Mouse (Mus musculus) leukemia stem cell, adult 10-12 weeks (primary cell): ENCODE measurements around the gene Eid3. TPM values are rescaled to one million over a fixed set of nuclear protein-coding genes. Genes with fewer than 3 reads are reported as not detected.

Source experiments
- polyA plus RNA-seq: library from polyadenylated mRNA; stranded (reverse); fragments of >175 nt; gene quantifications from 2 replicates; pipeline ENCODE4 v1.2.3, GENCODE M21; 2012; ENCODE audit warnings: low replicate concordance

The Eid3 gene
- polyA plus RNA-seq: 0.85 and 1.6 TPM in 2 replicates

DNA sequence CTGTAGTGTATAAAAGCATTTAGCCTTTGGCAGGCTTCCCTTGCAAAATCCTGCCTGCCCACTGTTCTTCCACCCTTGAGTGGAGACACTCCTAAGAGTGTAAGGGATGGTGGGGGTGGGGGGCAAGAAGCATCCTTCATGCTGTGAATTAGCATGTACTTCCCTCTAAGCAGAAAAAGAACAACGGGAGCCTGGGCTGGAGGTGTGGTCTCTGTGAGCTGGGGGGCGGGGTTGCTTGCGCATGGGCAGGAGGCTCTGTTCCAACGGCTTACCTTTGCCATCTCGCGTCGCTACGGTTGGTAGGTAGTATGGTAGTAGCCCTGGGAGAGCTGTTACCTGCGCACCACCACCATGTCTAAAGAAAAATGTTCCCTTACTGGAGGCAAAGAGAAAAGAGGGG is at the start of gene Eid3:
Eid3 (plus strand) TSS at position 271 of the 400 bp plus-strand sequence.

DNA sequence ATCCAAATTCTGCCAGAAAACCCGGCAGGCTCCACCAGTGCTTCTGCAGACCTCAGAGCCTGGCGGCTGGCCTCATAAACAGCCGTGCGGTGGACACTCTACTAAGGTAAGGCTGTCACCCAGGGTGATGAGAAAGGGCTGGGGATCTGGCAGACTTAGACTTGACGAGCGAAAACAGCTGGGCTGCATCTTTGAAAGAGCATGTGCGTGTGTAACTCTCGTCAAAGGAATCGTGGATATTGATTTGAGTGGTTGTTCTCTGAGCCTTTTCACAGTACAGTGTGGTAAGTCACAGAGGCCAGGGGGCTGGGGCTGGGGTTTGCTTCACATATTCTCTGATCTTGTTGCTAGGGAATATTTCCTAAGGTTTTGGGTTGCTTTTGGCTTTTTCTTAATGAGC is 32.5 kb upstream of the Eid3 start, which contains the start of gene Txnrd1:
Txnrd1 (plus strand) TSS at position 26 of the 400 bp plus-strand sequence.

Other genes starting within 250 kb of the Eid3 start
- gene 1190007I07Rik, start 243.4 kb upstream of the Eid3 start, polyA plus RNA-seq: 38.4 and 50.9 TPM in 2 replicates
- 6.7 and 6.9 TPM in 2 replicates for gene Tdg, start 236.8 kb upstream of the Eid3 start, polyA plus RNA-seq
- gene Glt8d2, start 176.0 kb upstream of the Eid3 start, polyA plus RNA-seq: not detected in 2 replicates
- 3.9 and 4.5 TPM in 2 replicates for gene Hcfc2, start 170.5 kb upstream of the Eid3 start, polyA plus RNA-seq
- 28.4 and 32.5 TPM in 2 replicates for gene Nfyb, start 102.5 kb upstream of the Eid3 start, polyA plus RNA-seq
- 126 and 146 TPM in 2 replicates for gene Txnrd1, start 32.7 kb upstream of the Eid3 start, polyA plus RNA-seq
- gene Chst11, start 118.9 kb downstream of the Eid3 start, polyA plus RNA-seq: 5.6 and 7.6 TPM in 2 replicates